Mouse (Mus musculus): ENCODE results near the gene Cep55. TPM values are rescaled to one million over a fixed set of nuclear protein-coding genes. Genes with fewer than 3 reads are reported as not detected.

The Cep55 gene
- polyA plus RNA-seq, 1 experiment, result 6.9 TPM

DNA sequence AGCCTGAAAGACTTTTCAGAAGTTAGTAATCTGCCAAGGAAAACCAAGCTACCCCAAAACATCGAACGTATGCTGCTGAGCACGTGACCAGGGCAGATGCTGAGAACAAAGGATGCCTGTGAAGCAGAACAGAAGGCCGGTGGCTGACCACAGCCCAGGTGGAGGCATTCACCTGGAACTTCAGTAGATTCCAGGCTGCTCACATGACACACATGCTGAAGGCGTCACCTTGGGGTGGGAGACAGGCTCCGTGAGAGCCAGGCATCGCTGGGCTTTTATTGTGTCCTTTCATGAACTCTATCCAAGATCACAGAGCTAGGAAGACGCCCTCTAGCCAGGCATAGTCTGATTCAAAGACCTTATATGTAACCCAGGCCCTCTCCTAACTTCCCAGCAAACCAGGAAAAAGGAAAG lies 28.6 kb upstream of the Cep55 start:
- WGBS, result 67% methylated on average over 8 of the region's 8 CpGs
- Histone ChIP-seq H3K4me1 (ENCODE audit: control insufficient read depth, insufficient read depth, low read length) (peaks cover 11% of the 10 kb centered on the region), H3K4me3 (replicated peaks; ENCODE audit: control insufficient read depth, low read depth, low read length) (no peak overlapping the region), H3K27ac (ENCODE audit: control insufficient read depth, insufficient read depth, low read depth, low read length, poor library complexity) (peak overlapping the region; percentile 27; the same call in 1 of the 2 replicates)
- TF ChIP-seq CTCF (IDR thresholded peaks at IDR 0.05; ENCODE audit: control insufficient read depth, insufficient read depth, low read length), result no peak
- no peak for TF ChIP-seq POLR2A (IDR thresholded peaks at IDR 0.05; ENCODE audit: borderline replicate concordance, control insufficient read depth, low read depth, low read length)

DNA sequence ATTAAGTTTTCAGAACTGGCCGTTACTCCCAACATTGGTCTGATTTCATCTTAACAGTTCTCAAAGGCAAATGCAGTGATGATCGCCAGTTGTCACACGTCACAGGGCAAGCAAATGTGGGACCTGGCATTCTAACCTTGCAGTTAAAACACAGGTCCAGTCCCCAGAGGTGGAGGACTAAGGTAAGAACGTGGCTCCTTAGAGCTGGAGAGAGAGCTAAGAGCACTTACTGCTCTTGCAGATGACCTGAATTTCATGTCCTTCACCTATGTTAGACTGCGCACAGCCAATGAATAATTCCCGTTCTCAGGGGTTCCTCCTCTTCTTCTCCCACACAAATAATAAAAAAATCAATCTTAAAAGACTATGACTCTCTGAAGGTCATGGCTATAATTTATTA lies 27.4 kb upstream of the Cep55 start:
- TF ChIP-seq CTCF (IDR thresholded peaks at IDR 0.05; ENCODE audit: control insufficient read depth, insufficient read depth, low read length), result no peak
- no peak for TF ChIP-seq POLR2A (IDR thresholded peaks at IDR 0.05; ENCODE audit: borderline replicate concordance, control insufficient read depth, low read depth, low read length)
- H3K27ac ChIP-seq (ENCODE audit: control insufficient read depth, insufficient read depth, low read depth, low read length, poor library complexity), result no peak overlapping the region
- peaks cover 11% of the 10 kb centered on the region for H3K4me1 ChIP-seq (ENCODE audit: control insufficient read depth, insufficient read depth, low read length)
- H3K4me3 ChIP-seq (replicated peaks; ENCODE audit: control insufficient read depth, low read depth, low read length), result no peak overlapping the region
- WGBS, result 74% methylated on average over 6 of the region's 6 CpGs

DNA sequence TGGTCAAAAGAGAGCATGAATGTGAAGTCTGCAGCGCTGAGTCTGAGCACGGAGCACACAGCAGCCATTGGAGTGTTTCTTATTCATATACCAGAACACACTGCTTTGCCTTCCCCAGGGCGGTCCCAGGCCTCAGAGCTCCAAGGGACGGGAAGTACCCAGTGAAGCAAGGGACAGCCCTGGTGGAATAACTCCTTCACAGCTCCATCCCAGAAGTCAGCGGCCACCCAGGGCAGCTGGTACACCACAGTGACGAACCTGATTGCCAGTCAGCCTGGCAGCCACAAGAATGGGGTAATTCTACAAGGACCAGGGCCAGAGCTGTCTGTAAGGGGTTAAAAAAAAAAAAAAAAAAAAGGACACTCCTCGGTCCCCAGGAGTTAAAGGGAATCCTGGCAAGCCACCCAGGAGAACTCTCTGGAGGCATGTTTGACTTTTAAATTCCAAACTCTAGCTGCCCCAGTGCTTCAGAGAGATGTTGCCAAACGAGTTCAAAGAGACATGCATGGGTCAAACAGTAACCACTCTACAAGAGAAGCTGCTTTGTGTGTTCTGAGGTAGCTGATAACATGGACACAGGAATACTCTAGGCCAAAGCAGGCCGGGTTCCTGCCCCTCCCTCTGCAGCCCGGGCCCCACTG lies 26.8 kb upstream of the Cep55 start:
- TF ChIP-seq CTCF (IDR thresholded peaks at IDR 0.05; ENCODE audit: control insufficient read depth, insufficient read depth, low read length) (no peak), POLR2A (IDR thresholded peaks at IDR 0.05; ENCODE audit: borderline replicate concordance, control insufficient read depth, low read depth, low read length) (no peak)
- no peak overlapping the region for H3K4me3 ChIP-seq (replicated peaks; ENCODE audit: control insufficient read depth, low read depth, low read length)
- WGBS, result 73% methylated on average over 10 of the region's 10 CpGs
- H3K4me1 ChIP-seq (ENCODE audit: control insufficient read depth, insufficient read depth, low read length), result peaks cover 11% of the 10 kb centered on the region
- no peak overlapping the region for H3K27ac ChIP-seq (ENCODE audit: control insufficient read depth, insufficient read depth, low read depth, low read length, poor library complexity)

GRCm38 (mm10) chr19:38029292-38029691 lies 25.5 kb upstream of the Cep55 start:
- Histone ChIP-seq H3K27ac (ENCODE audit: control insufficient read depth, insufficient read depth, low read depth, low read length, poor library complexity) (no peak overlapping the region), H3K4me1 (ENCODE audit: control insufficient read depth, insufficient read depth, low read length) (peaks cover 12% of the 10 kb centered on the region), H3K4me3 (replicated peaks; ENCODE audit: control insufficient read depth, low read depth, low read length) (no peak overlapping the region)
- WGBS, result 55% methylated on average over 3 of the region's 3 CpGs
- TF ChIP-seq POLR2A (IDR thresholded peaks at IDR 0.05; ENCODE audit: borderline replicate concordance, control insufficient read depth, low read depth, low read length) (no peak), CTCF (IDR thresholded peaks at IDR 0.05; ENCODE audit: control insufficient read depth, insufficient read depth, low read length) (no peak)

GRCm38 (mm10) chr19:38029871-38030270 lies 24.9 kb upstream of the Cep55 start:
- peaks cover 9% of the 10 kb centered on the region for H3K4me1 ChIP-seq (ENCODE audit: control insufficient read depth, insufficient read depth, low read length)
- WGBS, result 84% methylated on average over 3 of the region's 3 CpGs
- H3K27ac ChIP-seq (ENCODE audit: control insufficient read depth, insufficient read depth, low read depth, low read length, poor library complexity), result no peak overlapping the region
- no peak overlapping the region for H3K4me3 ChIP-seq (replicated peaks; ENCODE audit: control insufficient read depth, low read depth, low read length)
- TF ChIP-seq POLR2A (IDR thresholded peaks at IDR 0.05; ENCODE audit: borderline replicate concordance, control insufficient read depth, low read depth, low read length), result no peak
- TF ChIP-seq CTCF (IDR thresholded peaks at IDR 0.05; ENCODE audit: control insufficient read depth, insufficient read depth, low read length), result no peak

DNA sequence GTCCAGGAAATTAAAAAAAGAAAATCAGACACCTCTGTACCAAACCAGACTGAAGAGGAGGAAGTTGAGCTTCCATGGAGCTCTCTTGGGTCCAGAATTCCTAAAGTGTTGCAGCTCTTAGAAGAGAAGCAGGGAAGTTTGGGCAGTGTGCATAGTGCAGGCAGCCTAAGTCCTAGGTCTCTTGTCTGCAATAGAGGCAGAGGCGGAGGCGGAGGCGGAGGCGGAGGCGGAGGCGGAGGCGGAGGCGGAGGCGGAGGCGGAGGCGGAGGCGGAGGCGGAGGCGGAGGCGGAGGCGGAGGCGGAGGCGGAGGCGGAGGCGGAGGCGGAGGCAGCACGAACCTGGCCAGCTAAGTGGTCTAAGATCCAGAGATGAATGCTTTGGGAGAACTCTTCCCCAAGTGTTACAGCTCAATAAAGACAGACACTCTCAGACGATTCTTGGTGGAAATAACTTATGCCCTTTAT lies 24.1 kb upstream of the Cep55 start:
- TF ChIP-seq POLR2A (IDR thresholded peaks at IDR 0.05; ENCODE audit: borderline replicate concordance, control insufficient read depth, low read depth, low read length) (no peak), CTCF (IDR thresholded peaks at IDR 0.05; ENCODE audit: control insufficient read depth, insufficient read depth, low read length) (no peak)
- Histone ChIP-seq H3K4me3 (replicated peaks; ENCODE audit: control insufficient read depth, low read depth, low read length) (no peak overlapping the region), H3K4me1 (ENCODE audit: control insufficient read depth, insufficient read depth, low read length) (peaks cover 7% of the 10 kb centered on the region), H3K27ac (ENCODE audit: control insufficient read depth, insufficient read depth, low read depth, low read length, poor library complexity) (no peak overlapping the region)
- WGBS, result 23% methylated on average over 23 of the region's 23 CpGs

DNA sequence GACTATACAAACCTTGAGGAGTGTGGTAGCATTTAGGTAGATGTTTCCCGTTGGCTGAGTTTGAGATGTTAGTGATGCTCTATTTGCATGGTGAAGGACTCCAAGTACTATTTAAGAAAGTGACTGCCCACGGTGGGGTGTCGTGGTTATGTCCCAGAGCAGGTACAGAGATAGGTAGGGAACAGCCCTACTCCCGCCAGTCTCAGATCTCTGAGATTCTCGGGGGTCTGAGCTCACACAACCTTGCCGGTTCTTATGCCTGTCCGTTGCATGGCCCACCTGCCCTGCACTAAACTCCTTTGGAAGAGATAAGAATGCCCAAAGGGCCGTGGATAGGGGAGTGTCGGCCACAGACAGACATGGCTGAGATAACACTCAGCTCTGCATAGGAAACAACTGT lies 23.7 kb upstream of the Cep55 start:
- TF ChIP-seq CTCF (IDR thresholded peaks at IDR 0.05; ENCODE audit: control insufficient read depth, insufficient read depth, low read length) (no peak), POLR2A (IDR thresholded peaks at IDR 0.05; ENCODE audit: borderline replicate concordance, control insufficient read depth, low read depth, low read length) (no peak)
- H3K4me3 ChIP-seq (replicated peaks; ENCODE audit: control insufficient read depth, low read depth, low read length), result no peak overlapping the region
- WGBS, result 57% methylated on average over 9 of the region's 9 CpGs
- peaks cover 7% of the 10 kb centered on the region for H3K4me1 ChIP-seq (ENCODE audit: control insufficient read depth, insufficient read depth, low read length)
- no peak overlapping the region for H3K27ac ChIP-seq (ENCODE audit: control insufficient read depth, insufficient read depth, low read depth, low read length, poor library complexity)

DNA sequence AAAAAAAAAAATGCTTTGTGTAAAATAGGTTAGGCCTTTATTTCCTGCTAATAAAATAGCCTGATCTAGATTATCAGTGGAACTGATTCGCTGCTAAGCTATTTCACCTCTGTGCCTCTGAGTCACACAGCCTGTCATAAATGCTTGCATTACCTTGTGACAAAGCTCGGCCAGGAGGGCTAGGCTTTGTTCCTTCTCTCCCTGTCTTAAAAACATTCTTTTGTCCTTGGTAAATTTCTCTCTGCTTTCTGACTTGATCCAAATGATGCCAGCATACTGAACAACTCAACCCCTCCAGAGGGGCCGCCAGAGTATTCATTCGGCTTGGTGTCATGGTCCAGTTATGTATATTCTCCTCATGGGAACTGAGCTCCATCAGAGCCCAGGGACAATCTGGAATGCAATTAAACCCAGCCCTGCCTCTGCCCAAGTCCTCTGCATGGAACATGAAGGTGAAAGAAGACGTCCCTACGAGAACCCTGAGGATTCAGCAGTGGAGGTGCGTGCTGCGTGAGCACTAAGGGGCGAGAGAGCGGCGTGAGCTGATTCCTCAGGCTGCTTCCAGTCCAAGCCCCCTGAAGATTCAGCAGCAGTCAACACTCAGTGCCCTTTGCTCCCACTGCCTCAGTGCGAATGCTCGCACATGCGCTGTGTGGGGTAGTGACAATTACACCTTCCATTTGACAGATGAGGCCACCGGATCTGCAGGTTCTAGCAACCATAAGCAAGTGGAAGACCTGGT lies 21.6 kb upstream of the Cep55 start:
- no peak for TF ChIP-seq POLR2A (IDR thresholded peaks at IDR 0.05; ENCODE audit: borderline replicate concordance, control insufficient read depth, low read depth, low read length)
- TF ChIP-seq CTCF (IDR thresholded peaks at IDR 0.05; ENCODE audit: control insufficient read depth, insufficient read depth, low read length), result no peak
- peaks cover 5% of the 10 kb centered on the region for H3K4me1 ChIP-seq (ENCODE audit: control insufficient read depth, insufficient read depth, low read length)
- WGBS, result 74% methylated on average over 15 of the region's 15 CpGs
- no peak overlapping the region for H3K4me3 ChIP-seq (replicated peaks; ENCODE audit: control insufficient read depth, low read depth, low read length)
- H3K27ac ChIP-seq (ENCODE audit: control insufficient read depth, insufficient read depth, low read depth, low read length, poor library complexity), result no peak overlapping the region
